Mouse (Mus musculus): ENCODE measurements at regions not wholly inside any gene's neighbourhood (a gene's known extent, or its start where the extent isn't known, plus 50 kb on each side); places are given as distances from the start of the nearest gene placed in this dataset.
"Not testable (repeated sequence)": the region's sequence is repeated elsewhere in the genome, so short reads cannot be mapped to it uniquely, and the experiment has no call there.

DNA sequence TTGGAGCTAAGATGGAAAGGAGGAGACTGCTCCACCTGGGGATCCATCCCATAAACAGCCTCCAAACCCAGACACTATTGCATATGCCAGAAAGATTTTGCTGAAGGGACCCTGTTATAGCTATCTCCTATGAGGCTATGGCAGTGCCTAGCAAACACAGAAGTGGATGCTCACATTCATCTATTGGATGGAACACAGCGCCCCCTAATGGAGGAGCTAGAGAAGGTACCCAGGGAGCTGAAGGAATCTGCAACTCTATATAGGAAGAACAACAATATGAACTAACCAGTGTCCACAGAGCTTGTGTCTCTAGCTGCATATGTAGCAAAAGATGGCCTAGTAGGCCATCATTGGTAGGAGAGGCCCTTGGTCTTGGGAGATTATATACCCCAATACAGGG, 1449.4 kb upstream of the Pcdh20 start:
- TF ChIP-seq CTCF (IDR thresholded peaks at IDR 0.05 in 2 of 3, conservative IDR thresholded peaks at IDR 0.05 in 1 of 3; ENCODE audit: control insufficient read depth in 1 of 3, insufficient read depth in 1 of 3, low read depth in 2 of 3, low read length in 3 of 3, poor library complexity in 1 of 3, severe bottlenecking in 1 of 3): peak in 2 of 3 experiments; percentile 18 to 24; a peak in 3 of 6 replicates
- not testable (repeated sequence) for TF ChIP-seq MAFK (IDR thresholded peaks at IDR 0.05; ENCODE audit: borderline replicate concordance, low read depth, low read length); POLR2A (IDR thresholded peaks at IDR 0.05; ENCODE audit: control insufficient read depth in 1 of 2, insufficient read depth in 1 of 2, low read depth in 1 of 2, low read length in 2 of 2, poor library complexity in 1 of 2); EP300 (IDR thresholded peaks at IDR 0.05; ENCODE audit: low read depth in 1 of 2, low read length in 2 of 2); BHLHE40 (IDR thresholded peaks at IDR 0.05; ENCODE audit: borderline replicate concordance, low read depth, low read length); MAX (IDR thresholded peaks at IDR 0.05; ENCODE audit: low read length)

Measured in MEL (cell line).